Mouse (Mus musculus): ENCODE data around the gene Smg9.
"Not testable (repeated sequence)": the region's sequence is repeated elsewhere in the genome, so short reads cannot be mapped to it uniquely, and the experiment has no call there.

Smg9 gene

DNA sequence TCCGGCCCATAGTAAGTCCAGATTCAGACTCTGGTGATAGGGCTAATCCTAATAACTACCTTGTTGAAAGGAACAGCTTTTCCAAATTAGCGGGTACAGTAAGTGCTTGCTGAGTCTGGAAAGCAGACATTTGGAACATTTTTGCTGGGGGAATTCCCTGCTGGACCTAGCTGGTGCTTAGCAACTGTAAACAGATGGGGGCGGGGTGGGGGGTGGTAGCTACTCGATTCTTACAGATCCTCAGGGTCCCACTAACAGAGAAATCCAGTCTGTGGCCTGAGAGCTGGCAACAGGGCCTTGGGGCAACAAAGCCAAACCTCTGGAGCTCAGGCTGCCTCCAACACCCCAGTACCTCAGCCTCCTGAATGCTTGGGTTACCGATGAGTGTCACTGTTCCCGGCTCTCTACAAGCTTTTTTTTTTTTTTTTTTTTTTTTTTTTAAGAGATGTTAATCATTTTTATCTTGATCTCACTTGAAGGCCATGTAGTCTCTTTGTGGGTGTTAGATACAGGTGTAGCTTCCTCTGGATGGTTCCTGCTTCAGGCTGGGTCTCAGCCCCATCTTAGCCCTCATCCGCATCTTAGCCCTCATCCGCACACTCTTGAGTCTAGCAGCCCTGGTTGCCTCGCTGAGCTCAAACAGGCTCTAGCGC, 21.2 kb upstream of the Smg9 start:
- peak; percentile 72 for DNase-seq

DNA sequence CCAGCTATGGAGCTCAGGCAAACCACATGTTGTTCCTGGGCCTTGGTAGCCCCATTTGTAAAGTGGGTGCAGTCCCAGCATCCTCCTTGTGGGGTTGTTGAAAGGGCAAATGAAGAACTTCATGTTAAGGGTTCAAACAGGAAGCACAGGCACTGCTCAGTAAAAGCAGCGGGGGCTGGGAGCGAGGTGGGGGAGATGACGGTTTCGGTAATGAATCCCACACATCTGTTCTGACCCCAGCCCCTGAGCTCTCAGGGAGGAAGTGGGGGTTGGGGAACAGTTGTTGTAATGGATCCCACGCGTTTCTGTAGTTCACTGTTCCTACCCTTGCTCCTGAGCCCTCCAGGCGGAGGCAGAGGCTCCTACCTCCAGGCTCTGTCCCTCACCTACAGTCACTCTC, 19.5 kb upstream of the Smg9 start:
- DNase-seq = peak; percentile 90

DNA sequence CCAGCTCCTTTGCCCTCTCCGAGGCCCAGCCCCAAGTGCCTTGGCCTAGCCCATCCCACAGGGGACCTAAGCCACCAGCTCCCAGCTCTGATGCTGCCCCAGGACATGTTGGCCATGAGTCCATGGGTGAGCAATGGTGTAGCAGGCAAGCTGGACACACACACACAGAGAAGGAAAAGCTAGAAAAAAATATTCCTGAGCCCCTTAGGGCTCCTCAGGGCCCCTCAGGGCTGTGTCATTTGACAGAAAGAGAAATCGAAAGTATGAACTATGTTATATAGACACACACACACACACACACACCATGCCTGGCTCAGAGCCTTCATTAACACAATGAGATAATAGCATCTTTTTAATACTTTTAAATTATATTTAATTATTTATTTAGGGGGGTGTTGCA, 19.0 kb upstream of the Smg9 start:
- DNase-seq = no peak

DNA sequence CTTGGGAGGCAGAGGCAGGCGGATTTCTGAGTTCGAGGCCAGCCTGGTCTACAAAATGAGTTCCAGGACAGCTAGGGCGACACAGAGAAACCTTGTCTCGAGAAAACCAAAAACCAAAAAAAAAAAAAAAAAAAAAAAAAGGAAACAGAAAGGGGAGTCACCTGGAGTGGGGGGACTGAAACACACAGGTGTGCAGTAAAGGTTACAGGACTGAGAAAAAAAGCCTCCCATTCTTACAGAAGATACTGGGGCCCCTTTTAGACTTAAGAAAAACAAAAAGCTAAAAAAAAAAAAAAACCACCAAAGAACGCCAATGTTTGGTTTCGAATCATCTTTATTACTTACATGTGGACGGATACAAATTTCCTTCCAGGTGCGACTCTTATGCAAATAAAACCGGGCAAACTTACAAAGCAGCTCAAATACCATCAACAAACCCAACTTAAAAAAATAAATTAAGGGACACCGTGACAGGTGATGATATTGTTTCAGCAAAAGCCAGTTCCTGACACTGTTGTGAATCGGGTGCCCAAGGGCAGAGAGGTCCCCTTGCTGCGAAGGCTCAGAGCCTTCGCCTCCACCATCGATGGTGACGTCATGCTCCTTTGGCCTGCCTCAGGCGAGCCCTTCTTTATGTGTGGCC, 16.6 kb upstream of the Smg9 start:
- DNase-seq = no peak

DNA sequence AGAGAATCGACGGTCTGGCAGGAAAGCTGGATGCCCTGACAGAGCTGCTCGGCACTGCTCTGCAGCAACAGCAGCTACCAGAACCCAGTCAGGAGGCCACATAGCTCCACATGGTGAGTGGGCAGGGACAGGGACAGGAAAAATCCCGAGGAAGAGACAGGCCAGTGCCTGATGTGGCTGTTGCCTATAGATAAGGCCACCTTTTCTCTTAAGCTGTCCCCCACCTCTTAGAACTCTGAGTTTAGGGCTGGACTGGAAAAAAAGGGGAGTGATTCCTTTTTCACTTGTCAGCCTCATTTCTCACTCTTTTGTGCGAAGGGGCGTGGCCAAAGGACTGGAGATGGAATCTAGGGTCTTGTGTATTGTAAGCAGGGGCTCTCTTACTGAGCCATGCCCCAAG, 15.3 kb upstream of the Smg9 start:
- no peak for DNase-seq

DNA sequence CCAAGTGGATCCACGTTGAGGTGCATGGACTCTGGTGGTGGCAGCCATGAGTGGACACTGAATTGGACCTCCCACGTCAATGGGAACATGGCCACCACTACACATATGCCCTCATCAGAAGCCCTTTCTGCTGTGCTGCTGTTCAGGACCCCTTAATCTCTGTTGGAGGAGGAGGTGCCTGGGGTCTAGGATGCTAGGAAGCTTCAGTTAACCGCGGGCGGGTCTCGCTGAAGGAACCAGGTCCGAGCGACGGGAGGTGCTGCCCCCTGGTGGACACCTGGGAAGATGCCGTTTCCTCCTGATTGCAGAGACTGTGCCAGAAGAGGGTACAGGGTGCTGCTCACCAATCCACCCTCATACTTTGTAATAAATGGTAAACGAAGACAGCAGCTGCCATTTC, 14.6 kb upstream of the Smg9 start:
- peak; percentile 91 for DNase-seq

DNA sequence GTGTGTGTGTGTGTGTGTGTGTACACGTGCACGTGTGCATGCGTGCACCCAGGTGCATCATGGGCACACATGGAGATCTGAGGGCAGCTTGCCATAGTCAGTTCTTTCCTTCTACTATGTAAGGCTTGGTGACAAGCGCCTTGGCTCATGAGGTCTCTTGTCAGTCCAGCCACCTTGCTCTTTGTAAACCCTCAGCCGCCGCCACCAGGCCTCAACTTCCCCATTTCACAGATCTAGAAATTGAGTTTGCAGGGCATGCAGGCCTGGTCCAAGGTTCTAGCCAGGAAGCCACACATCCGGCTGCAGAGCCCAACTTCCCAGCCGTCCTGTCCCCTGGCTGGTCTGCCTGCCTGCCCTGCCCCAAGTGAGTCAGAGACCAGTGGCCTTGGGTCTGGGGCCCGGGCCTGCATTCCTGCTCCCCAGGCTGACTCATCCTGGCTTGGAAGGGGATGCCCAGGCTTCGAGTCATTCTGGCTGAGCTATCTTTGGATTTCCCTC, 12.3 kb upstream of the Smg9 start:
- no peak for DNase-seq

DNA sequence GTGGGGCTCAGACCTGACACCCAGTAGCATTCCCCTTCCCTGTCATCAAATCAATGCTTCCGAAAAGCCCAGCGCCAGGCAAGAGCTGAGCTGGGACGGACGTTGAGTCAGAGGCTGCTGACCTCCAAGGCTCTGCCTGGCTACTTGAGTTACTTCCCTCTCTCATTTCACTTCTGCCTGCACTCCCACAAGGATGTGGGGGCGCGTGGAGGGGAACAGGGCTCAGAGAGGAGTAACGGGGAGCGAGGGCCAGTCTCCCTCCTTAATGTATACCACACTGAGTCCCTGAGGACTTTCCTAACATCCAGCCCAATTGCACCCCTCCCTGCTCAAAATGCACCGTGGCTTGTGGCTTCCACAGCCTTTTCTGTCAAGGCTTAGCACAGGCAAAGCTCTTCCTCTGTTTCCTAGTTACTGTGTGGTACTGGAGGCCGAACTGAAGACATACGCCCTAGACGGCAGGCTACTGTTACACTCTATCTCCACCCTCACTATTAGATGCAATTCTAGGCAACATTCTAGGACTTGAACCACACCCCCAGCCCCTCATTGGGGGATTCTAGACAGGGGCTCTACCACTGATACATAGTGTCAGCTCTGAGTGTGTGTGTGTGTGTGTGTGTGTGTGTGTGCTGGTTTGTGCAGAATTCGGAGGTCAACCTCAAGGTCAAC, 9.8 kb upstream of the Smg9 start:
- DNase-seq = no peak

DNA sequence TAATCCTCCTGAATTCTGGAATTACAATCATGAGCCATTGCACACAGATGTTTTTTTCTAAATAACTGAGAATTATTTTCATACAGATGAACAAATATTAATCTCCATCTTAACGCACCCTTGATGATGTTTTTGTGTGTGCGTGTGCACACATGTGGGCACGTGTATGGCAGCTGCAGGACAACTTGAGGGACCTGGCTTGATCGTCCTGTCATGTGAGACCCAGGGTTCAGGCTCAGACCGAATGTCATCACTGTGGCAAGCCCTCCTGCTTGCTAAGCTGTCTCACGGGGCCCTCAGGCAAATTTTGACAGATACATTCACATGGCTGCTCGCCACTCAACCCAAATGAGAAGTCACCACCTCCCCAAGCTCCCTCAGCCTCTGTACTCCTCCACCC, 8.9 kb upstream of the Smg9 start:
- DNase-seq = no peak

DNA sequence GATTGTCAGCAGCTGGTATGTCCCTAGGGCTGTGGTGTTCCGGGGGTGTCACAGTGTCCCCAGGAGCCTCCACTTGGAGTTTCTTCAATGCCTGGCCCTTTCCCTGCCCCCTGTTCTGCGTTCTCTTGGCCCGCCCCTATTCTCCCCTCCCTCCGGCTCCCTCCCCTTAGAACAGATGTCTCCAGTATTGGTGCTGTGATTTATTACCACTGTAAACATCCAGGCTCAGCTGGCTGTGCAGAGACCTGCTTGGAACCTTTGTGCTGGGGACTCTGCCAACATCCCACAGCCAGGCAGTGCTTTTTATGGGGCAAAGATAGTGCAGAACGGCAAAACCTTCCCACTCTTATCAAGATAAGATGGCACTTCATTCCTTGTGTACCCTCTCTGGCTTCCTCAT, 8.3 kb upstream of the Smg9 start:
- no peak for DNase-seq

DNA sequence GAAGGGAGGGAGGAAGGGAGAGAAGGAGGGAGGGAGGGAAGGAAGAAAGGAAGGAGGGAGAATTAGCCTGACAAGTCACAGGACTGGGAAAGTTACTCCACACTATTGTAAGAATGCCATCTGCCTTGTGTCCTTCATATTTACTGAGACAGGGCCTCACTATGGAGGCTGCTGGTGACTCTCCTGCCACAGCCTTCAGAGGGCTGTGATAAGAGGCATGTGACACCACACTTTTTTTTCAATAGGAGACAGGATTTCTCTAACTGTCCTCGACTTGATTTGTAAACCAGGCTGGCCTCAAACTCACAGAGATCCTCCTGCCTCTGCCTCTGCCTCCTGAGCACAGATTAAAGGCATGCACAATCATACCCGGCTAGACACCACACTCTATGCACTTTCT, 7.7 kb upstream of the Smg9 start:
- no peak for DNase-seq

DNA sequence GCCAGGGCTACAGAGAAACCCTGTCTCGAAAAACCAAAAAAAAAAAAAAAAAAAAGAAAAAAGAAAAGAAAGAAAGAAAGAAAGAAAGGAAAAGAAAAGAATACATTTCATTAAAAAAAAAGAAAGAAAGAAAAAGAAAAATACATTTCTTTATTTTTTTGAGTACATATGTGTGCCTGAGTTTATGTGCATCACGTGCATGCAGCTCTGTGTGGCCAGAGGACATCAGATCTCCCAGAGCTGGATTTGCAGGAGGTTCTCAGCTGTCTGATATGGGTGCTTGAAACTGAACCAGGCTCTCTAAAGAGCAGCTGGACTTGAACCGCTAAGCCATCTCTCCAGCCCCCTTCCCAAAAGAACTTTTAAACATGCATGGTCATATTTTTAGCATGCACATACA, 5.4 kb upstream of the Smg9 start:
- no peak for DNase-seq

DNA sequence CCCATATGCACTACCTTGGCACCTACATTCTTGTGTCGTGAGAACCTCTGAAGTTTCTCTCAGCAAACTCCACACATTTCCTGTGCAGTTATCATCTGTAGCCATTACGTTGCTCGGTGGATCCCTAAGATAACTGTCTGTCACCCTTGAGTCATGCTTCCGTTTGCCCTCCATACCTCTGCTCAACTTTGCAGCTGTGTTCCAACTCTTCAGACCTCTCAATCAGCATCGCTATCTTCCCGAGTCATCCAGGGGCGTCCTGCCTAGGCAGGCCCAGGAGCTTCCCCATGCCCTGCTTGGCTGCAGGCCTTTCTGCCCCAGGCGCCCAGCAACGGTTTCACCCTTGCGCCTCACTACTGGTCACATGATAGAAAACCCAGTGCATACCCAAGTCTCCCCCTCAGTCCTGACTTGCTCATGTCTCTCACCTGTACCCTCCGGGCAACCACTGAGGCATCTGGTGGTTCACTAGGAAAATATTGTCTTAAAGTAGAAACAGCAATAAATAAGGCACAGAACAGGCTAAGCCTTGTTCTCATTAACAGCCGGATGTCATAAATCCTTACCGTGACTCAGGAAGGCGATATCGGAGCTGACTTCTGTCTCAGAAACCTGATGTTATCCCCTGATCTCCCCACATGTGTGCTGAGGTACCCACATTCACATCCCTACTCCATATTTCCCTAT, 4.8 kb upstream of the Smg9 start:
- DNase-seq = peak; percentile 71

DNA sequence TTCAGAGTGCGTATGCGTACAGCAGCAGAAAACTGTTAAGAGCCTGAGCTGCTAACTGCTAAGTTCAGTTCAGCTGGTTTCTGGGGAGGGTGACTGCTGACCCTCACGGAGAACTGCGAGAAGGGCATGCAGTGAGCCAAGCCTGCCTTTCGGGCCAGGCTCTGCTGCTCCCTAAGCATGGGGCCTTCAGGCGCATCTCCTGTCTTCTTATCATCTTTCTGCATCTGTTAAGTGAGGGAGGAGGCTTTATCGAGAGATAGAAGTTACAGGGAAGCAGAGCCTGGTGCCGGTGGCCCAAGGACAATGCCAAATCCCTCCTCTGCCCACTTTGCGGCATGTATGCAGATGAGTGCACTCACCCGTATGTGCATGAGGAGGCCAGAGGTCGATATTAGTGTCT, 2.6 kb upstream of the Smg9 start:
- no peak for DNase-seq

DNA sequence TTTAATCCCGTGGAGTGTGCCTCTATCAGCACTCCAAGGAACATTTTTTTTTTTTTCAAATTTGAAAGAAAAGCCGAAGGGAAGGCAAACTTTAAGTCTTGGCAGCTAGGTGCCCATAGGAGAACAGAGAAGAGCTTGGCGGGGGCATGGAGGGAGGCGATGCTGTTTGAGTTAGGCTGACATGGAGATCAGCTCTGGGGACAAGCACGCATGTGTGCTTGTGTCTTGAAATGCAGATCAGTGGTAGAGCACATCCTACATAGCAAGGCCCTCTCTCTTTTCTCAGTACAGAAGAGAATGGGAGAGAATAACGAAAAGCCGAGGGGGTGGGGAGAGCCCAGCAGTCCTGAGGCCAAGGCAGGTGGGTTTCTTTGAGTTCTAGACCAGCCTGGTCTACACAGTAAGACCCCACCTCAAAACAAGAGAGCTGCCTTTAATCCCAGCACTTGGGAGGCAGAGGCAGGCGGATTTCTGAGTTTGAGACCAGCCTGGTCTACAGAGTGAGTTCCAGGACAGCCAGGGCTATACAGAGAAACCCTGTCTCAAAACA, 980 bp upstream of the Smg9 start:
- DNase-seq = no peak

DNA sequence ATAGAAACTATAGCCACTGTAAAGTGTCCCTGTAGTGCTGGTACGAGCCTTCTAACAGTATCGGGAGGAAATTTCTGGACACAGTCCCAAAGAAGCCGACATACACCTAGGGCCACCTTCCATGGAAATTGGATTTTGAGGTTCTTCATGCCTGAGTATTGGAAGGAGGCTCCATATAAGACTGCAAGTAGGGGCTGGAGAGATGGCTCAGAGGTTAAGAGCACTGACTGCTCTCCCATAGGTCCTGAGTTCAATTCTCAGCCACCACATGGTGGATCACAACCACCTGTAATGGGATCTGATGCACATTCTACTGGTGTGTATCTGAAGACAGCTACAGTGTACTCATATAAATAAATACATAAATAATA, 648 bp downstream of the Smg9 start:
- no peak for DNase-seq

DNA sequence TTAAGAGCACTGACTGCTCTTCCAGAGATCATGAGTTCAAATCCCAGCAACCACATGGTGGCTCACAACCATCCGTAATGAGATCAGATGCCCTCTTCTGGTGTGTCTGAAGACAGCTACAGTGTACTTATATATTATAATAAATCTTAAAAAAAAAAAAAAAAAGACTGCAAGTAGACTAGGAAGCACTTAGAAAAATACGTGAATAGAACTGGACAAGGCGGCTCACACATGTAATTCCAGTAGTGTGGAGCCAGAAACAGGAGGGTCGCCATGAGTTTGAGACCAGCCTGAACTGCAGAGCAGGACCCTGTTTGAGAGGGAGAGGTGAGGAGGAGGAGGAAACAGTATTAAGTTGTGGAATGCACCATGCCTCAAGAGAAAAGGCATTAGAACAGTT, 1.1 kb downstream of the Smg9 start:
- not testable (repeated sequence) for DNase-seq

DNA sequence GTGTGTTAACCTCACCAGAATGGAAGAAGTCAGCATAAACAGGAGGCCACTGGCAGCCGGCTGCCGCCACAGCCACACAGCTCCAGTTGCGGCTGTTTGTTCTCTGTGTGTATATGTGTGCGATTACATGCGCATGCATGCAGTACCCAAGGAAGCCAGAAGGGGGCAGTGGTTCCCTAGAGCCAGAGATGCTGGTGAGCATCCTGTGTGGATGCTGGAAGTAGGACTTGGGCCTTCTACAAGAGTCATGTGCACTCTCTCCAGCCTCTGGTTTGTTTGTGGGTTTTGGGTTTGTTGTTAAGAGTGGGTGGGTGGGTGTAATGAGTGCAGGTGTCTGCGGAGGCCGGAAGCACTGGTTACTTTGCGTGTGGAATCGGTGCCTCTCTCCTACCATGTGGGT, 3.4 kb downstream of the Smg9 start:
- DNase-seq = no peak

DNA sequence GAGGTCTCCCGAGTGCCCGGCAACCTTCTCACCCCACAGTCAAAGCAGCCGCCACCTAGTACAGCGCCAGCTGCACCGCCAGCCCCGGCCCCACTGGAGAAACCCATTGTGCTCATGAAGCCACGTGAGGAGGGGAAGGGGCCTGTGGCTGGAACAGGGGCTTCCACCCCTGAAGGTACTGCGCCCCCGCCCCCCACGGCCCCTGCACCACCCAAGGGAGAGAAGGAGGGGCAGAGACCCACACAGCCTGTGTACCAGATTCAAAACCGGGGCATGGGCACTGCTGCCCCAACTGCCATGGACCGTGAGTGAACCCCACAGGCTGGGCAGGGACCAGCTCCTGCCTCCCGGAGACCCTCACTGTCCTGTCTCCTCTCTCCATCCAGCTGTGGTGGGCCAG, 6.2 kb downstream of the Smg9 start:
- no peak for DNase-seq

DNA sequence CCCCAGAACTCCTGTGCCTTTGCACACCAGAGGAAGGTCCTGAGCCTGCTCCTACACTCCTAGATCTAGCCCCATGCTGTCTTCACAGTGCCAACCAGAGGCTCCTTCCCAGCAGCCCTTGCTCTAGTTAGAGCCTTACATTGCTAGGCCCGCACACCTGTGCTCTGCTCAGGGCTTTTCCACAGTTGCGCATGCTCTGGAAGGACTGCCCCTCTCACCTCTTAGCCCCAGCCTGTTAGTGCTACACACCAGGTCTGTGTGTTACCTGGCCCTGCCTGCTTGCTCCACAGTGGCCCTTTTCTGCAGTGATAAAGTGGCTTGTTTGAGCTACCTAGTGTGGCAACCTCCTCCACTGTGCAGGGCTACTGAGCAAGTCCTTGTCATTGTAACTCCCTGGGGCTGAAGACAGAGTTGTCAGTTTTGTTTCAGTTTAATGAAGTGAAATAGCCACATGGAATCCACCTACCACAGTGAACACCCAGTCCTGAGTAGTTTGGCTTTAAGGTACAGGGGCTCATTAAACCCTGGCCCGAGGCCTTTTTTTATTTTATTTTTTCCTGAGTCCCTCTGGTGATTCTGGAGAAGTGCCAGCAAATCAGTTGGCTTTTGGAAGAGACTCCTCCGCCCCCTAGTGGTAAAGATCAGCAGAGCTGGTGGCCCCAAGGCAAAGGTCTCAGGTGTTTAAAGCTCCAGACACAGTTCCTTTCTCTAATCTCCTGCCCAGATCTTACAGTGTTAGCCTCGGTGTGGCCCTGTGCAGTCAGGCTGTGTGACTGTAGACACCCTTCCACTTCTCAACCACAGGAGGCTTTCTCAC, 7.3 kb downstream of the Smg9 start:
- DNase-seq = peak; percentile 81

DNA sequence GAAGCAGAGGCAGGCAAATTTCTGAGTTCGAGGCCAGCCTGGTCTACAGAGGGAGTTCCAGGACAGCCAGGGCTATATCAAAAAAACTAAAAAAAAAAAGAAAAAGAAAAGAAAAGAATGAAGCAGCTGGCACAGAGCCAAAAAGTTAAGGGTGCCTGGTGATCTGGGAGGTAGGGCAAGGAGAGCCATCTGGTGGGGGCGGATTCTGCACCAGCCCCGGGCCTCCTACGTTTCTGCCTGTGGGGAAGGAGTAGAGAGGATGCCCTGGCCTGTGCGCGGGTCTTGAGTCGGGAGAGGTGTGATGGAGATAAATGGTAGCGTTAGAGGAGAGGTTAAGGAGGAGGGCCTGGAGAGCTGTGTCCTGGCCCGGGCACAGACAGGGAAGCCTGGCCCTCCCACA, 8.8 kb downstream of the Smg9 start:
- DNase-seq = no peak

DNA sequence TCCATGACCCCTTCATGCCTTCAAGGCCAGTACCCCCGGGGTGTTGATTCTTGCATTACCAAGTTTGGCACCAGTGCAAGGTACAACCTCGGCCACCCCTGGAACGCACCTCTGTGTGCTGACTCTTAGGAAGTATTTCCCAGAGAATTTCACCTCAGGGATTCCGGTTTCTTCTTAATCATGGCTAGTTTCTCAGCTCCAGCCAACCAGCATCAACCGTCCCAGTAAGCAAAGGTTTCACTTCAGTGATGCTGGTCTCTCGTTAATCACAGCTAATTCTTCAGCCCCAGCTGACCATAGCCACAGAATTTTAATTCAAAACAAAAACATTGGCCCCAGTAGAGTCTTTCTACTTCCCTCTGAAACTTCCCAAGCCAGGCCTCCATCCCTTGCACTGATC, 10.7 kb downstream of the Smg9 start:
- DNase-seq = no peak

DNA sequence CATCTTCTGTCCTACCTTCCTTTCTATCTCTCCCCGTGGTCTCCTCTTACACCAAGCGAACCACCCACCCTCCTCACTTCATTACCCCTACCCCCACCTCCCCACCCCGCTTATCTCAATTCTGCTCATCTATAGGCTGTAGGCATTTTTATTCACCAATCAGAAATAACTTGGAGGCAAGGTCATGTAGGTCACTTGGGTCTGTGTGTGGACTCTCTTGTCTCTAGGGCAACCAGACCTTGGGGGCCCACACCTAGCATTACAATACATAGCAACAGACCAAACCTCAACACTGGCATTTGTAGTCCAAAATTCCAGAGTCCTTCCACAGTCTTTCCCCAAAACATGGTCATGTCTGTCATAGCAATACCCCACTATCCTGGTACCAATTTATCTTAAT, 11.4 kb downstream of the Smg9 start:
- DNase-seq = no peak
